Mouse (Mus musculus): Measurements from ENCODE around the gene Zfp12.
A peak's percentile ranks its signal among the peaks of the same experiment; 100 is the strongest.

The Zfp12 gene

DNA sequence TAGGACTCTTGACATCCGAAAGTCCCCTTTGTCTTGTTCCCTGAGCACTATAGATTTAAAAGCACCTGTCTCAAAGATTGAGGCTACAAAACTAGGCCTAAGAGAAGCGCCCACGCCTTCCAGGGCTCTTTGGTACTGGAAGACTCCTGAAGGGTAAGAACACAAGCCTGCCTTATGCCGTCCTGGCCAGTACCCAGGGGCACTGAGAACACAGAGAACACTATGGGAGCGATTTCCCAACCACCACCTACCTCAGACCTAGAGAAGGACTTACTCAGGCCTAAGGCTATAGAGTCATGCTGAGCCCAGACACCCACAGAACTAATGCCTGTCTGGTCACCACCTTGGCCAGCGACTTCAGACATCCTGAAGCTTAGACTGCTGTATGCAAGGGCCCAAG lies 31.8 kb downstream of the Zfp12 start:
- no peak for DNase-seq (ENCODE audit: low spot score)

GRCm38 (mm10) chr5:143268985-143269362 lies 34.0 kb downstream of the Zfp12 start:
- DNase-seq (ENCODE audit: low spot score) = no peak

- DNase-seq (ENCODE audit: low spot score) = peak; percentile 77
Observed at GRCm38 (mm10) chr5:143269363-143270150, 34.6 kb downstream of the Zfp12 start, which contains the start of gene Zfp316. Gene Zfp316, minus strand, starts transcription at chr5:143270022.

- DNase-seq (ENCODE audit: low spot score) = no peak
Observed at GRCm38 (mm10) chr5:143270151-143270519, 35.2 kb downstream of the Zfp12 start.

DNA sequence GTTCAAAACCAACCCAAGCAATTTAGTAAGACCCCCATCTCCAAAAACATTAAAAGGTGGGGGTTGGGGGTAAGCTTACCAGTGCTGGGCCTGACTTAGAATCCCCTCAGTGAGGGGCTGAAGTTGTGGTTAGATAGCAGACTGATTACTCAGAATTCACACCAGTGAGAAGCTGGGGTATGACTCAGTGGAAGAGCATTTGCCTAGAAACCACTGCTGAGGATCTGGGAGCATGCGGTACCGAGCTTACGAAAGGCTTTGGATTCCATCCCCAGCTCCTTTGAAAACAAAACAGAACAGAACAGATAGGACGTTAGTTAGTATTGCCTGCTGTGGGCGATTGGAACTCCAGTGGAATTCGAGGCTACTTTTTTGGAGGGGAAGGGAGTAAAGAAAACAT lies 36.7 kb downstream of the Zfp12 start:
- no peak for DNase-seq (ENCODE audit: low spot score)

DNA sequence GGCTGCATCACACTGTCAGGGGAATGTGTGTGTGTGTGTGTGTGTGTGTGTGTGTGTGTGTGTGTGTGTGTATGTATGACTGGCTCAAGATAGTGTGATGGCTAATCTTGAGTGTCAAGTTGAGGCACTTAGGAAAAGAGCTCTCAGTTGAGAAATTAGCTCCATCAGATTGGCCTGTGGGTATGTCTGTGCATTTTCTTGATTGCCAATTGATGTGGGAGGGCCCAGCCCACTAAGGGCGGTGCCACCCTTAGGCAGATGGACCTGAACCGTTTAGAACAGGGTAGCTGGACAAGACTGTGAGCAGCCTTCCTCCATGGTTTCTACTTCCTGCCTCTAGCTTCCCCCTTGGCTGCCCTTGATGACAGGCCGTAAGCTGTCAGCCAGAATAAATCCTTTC lies 37.1 kb downstream of the Zfp12 start:
- DNase-seq (ENCODE audit: low spot score) = no peak

- no peak for DNase-seq (ENCODE audit: low spot score)
Observed at GRCm38 (mm10) chr5:143272540-143273330, 37.8 kb downstream of the Zfp12 start.

DNA sequence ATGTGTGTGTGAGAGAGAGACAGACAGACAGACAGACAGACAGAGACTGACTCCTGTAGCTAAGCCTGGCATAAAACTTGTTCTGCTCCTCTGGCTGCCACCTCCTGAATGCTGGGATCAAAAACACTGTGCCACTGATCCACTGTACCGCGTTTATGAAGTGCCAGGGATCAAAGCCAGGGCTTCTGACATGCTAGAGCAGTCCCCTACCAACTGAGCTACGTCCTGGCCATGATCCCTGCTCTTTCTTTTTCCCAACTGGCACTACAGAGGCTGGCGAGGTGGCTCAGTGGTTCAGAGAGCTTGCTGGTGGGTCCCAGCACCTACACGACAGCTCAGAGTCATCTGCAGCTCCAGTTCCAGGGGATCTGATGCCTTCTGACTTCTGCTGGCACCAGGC lies 40.8 kb downstream of the Zfp12 start:
- no peak for DNase-seq (ENCODE audit: low spot score)

DNA sequence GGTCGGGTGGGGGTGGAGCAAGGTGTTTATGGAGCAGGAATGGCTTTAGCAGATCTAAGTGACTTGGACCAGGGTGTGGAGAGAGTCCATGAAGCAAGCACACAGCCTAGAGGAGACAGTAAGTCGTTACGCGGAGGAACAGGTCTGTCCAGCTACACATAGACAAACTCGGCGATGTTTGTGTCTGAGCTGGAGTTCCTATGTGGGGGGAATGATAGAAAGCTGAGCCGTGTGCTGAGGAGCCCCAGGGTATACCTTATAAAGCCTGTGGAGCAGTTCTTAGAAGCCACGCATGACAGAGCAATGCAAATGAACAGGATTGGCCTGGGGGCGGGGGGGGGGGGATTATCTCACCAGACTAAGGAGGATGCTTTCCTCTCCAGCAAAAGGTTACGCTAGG lies 44.3 kb downstream of the Zfp12 start:
- DNase-seq (ENCODE audit: low spot score) = no peak

- no peak for DNase-seq (ENCODE audit: low spot score)
Observed at GRCm38 (mm10) chr5:143284762-143285161, 49.8 kb downstream of the Zfp12 start.

DNA sequence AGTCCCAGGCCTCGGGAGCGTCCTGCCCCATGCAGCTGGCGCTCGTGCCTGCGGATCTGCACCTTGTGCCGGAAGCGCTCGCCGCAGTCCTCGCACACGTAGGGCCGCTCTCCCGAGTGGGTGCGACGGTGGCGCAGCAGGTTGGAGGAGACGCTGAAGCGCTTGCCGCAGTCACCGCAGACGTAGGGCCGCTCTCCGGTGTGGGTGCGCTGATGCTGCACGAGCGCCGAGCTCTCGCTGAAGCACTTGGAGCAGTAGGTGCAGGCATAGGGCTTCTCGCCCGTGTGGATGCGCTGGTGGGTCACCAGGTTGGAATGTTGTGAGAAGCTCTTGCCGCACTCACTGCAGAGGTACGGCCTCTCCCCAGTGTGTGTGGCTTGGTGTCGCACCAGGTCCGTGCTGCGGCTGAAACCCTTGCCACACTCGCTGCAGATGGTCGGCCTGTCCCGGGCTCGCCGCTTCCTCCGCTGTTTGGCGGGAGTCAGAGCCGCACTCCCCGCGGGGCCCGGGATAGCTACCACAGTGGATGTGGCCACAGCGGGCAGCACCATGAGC lies 52.9 kb downstream of the Zfp12 start:
- peak; percentile 28 for DNase-seq (ENCODE audit: low spot score)

- DNase-seq (ENCODE audit: low spot score) = no peak
Observed at GRCm38 (mm10) chr5:143288378-143288911, 53.5 kb downstream of the Zfp12 start.

GRCm38 (mm10) chr5:143289299-143289698 lies 54.3 kb downstream of the Zfp12 start:
- DNase-seq (ENCODE audit: low spot score) = no peak

GRCm38 (mm10) chr5:143292879-143293278 lies 57.9 kb downstream of the Zfp12 start:
- DNase-seq (ENCODE audit: low spot score) = no peak

GRCm38 (mm10) chr5:143293404-143293803 lies 58.4 kb downstream of the Zfp12 start, which contains the start of gene Zfp853:
Gene Zfp853, minus strand, starts transcription at chr5:143293623.
- DNase-seq (ENCODE audit: low spot score) = no peak

- DNase-seq (ENCODE audit: low spot score) = no peak
Observed at GRCm38 (mm10) chr5:143294862-143295261, 59.9 kb downstream of the Zfp12 start.

DNA sequence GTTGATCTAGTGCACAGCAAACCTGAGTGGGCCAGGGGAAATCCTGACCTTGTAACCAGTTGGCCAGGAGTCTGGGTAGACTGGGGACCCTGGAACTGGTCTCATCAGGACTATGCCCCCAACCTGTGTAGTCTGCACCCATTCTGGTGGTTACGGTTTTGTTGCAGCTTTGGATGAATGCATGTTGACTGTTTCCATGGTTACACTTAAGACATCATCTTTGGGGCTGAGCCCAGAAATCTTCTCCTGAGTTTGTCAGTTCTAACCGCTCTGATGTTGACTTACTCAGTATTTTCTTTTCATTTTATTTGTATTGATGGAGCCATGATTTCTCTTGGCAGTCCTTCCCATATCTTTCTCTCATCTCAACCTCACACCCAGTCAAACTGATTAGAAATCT lies 60.4 kb downstream of the Zfp12 start:
- no peak for DNase-seq (ENCODE audit: low spot score)

DNA sequence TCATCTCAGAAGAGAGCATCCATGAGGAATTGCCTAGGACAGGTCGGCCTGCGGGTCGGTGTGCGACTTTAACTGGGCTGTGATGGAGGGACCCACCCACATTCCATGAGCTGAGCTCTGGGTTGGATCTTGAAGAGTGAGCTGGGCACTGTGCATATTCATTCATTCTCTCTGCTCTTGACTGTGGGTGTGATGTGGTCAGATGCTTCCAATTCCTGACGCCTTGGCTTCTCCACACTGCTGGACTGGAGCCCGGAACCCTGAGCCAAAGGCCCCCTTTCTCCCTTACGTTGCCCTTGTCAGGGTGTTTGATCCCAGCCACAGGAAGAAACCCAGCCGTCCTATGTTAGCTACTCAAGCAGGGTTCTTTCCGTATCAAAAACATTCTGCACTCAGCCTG lies 63.0 kb downstream of the Zfp12 start:
- DNase-seq (ENCODE audit: low spot score) = no peak

GRCm38 (mm10) chr5:143298391-143298790 lies 63.4 kb downstream of the Zfp12 start:
- DNase-seq (ENCODE audit: low spot score) = no peak
